Mouse (Mus musculus) lung, postnatal 0 days (tissue): ENCODE measurements around the gene Pnpo.

Experiments
- CTCF ChIP-seq: IDR thresholded peaks from 2 replicates; pipeline ENCODE4 v1.5.1; 2016; ENCODE audit warnings: antibody characterized with exemption, mild to moderate bottlenecking
- EP300 ChIP-seq: IDR thresholded peaks from 2 replicates; pipeline ENCODE4 v1.6.1; 2016; ENCODE audit warnings: antibody characterized with exemption, mild to moderate bottlenecking, control low read depth

DNA sequence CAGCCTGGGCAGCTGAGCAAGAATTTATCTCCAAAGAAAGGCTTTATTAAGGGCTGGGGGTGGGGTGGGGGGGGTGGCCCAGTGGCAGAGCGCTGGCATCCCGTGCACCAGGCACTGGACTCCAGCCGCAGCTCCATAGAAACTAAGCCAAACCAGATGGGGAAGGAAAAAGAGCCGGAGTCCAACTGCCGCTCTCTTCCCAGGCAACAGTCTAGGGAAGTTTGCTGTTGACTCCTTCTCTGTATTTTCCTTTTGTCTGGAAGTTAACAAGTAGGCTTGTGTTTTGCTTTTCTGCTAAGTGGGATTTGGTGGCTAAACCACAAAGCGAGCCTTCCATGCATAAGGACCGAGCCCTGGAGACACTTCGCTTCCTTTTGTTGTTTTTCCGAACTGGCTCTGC is 2.7 kb upstream of the Pnpo start:
- TF ChIP-seq CTCF = no peak
- no peak for TF ChIP-seq EP300
